Mouse (Mus musculus) lung, embryonic 14.5 days (tissue): Measurements from ENCODE around the gene Sh3tc1. TPM values are rescaled to one million over a fixed set of nuclear protein-coding genes. Genes with fewer than 3 reads are reported as not detected.
A peak's percentile ranks its signal among the peaks of the same experiment; 100 is the strongest.

ENCODE experiments used
- ATAC-seq: fragments of 200-750 bp; cut with Nextera tagmentation; 2 replicates; pipeline ENCODE4 v1.8.0; 2017; ENCODE audit warnings: mild to moderate bottlenecking, moderate TSS enrichment, moderate library complexity; ENCODE audit not compliant: insufficient read depth
- DNase-seq: peaks from one replicate; pipeline ENCODE4 v3.0.0-alpha.2; 2015
- H3K27ac ChIP-seq: fragments of 300-500 bp; sonication (generic); 2 replicates; pipeline ENCODE4 v1.5.1; 2014; ENCODE audit warnings: low read depth, mild to moderate bottlenecking, moderate library complexity
- H3K27me3 ChIP-seq: fragments of 300-500 bp; sonication (generic); 2 replicates; pipeline ENCODE4 v1.6.1; 2014; ENCODE audit warnings: low read length, control low read depth; ENCODE audit not compliant: insufficient read depth
- H3K36me3 ChIP-seq: fragments of 300-500 bp; sonication (generic); 2 replicates; pipeline ENCODE4 v1.6.1; 2014; ENCODE audit warnings: control low read depth; ENCODE audit not compliant: insufficient read depth
- H3K4me1 ChIP-seq: fragments of 300-500 bp; sonication (generic); 2 replicates; pipeline ENCODE4 v1.6.1; 2014; ENCODE audit warnings: antibody characterized with exemption, control low read depth; ENCODE audit not compliant: insufficient read depth
- H3K4me2 ChIP-seq: fragments of 300-500 bp; sonication (generic); 2 replicates; pipeline ENCODE4 v1.6.1; 2014; ENCODE audit warnings: mild to moderate bottlenecking
- H3K4me3 ChIP-seq: fragments of 300-500 bp; sonication (generic); 2 replicates; pipeline ENCODE4 v1.5.1; 2014; ENCODE audit warnings: low read depth, low read length
- H3K9ac ChIP-seq: fragments of 300-500 bp; sonication (generic); 2 replicates; pipeline ENCODE4 v1.6.1; 2014
- H3K9me3 ChIP-seq: fragments of 300-500 bp; sonication (generic); 2 replicates; pipeline ENCODE4 v1.6.1; 2016; ENCODE audit warnings: low read depth, low read length, control low read depth
- CTCF ChIP-seq: IDR thresholded peaks from 2 replicates; pipeline ENCODE4 v1.5.1; 2016; ENCODE audit warnings: antibody characterized with exemption, low read depth
- WGBS: fragments of 180-500 bp; shearing (Covaris S2); extraction: QIAGEN DNeasy Blood & Tissue Kit; methylation state at CpG from one replicate; pipeline ENCODE4 v1.1.7; 2014; 5-methylcytosine and 5-hydroxymethylcytosine counted together
- polyA plus RNA-seq: library from polyadenylated mRNA; unstranded; fragments of >200 nt; fragmentation: Nextera tagmentation; extraction: Ambion mirVana; gene quantifications from 2 replicates; pipeline ENCODE4 v1.2.1, GENCODE M21; 2014

The Sh3tc1 gene
- polyA plus RNA-seq, 1 experiment from 2014 or later = 8.7 TPM

DNA sequence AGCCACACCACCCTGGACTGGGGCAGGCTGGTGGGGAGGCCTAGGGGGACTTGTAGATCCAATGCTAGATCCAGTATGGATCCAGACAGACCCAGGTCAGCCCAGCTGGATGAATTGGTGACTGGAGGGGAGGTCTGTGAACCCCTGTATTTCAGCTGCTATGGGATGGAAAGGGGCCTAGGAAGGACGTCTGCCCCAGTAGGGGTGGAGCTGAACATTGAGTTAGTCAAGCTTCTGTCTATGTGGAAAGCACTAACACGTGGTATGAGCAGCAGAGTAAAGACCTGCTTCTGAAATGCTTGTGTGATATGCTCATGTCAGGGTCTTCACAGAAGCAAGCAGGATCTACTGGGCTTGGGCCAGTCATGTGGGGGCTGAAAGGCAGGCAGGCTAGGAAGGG, 91.6 kb downstream of the Sh3tc1 start:
- Histone ChIP-seq H3K4me2 (no peak overlapping the region), H3K27me3 (no peaks in the 10 kb centered on the region), H3K36me3 (no peaks in the 10 kb centered on the region), H3K27ac (no peak overlapping the region), H3K9ac (no peak overlapping the region), H3K9me3 (no peaks in the 10 kb centered on the region), H3K4me3 (no peak overlapping the region), H3K4me1 (peaks cover 18% of the 10 kb centered on the region)
- ATAC-seq = 0 out of 2 replicates have a peak, but pooled peaks have one; percentile 5
- no peak for DNase-seq
- WGBS = 40% methylated on average over 2 of the region's 2 CpGs
- TF ChIP-seq CTCF = no peak

DNA sequence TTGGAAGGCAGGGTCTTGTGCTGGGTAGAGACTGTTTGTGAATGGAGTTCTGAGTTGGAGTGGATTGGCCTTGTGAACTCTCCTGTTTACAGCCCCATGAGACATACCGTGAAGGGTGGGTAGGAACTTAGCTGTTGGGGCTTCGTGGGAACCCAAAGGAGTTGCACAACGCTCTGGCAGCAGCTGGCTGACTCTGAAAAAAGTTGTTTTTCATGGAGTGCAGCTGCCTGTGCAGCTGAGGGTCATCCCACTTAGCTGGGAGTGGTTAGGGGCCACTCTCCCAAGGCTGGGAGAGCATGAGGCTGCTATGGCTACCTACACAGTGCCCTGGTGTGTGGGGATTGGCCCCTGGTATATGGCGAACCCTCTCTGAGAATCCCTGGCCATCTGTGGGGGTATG, 92.2 kb downstream of the Sh3tc1 start:
- peaks cover 23% of the 10 kb centered on the region for H3K4me1 ChIP-seq
- no peak for TF ChIP-seq CTCF
- H3K9me3 ChIP-seq = no peaks in the 10 kb centered on the region
- ATAC-seq = peak; percentile 76
- H3K4me2 ChIP-seq = no peak overlapping the region
- no peaks in the 10 kb centered on the region for H3K27me3 ChIP-seq
- H3K27ac ChIP-seq = no peak overlapping the region
- WGBS = 41% methylated on average over 4 of the region's 4 CpGs
- H3K9ac ChIP-seq = no peak overlapping the region
- DNase-seq = peak; percentile 86
- no peak overlapping the region for H3K4me3 ChIP-seq
- H3K36me3 ChIP-seq = no peaks in the 10 kb centered on the region

Other genes starting within 250 kb of the Sh3tc1 start
- 5.3 and 5.4 TPM in 2 replicates for gene Cpz, start 214.3 kb downstream of the Sh3tc1 start, polyA plus RNA-seq
- 8.8 and 9.3 TPM in 2 replicates for gene Trmt44, start 164.9 kb downstream of the Sh3tc1 start, polyA plus RNA-seq
- 13.8 and 13.9 TPM in 2 replicates for gene Acox3, start 156.9 kb downstream of the Sh3tc1 start, polyA plus RNA-seq
- 19.6 and 21.9 TPM in 2 replicates for gene Htra3, start 60.2 kb downstream of the Sh3tc1 start, polyA plus RNA-seq
- 0.36 and 0.45 TPM in 2 replicates for gene Ablim2, start 17.9 kb upstream of the Sh3tc1 start, polyA plus RNA-seq
- 19.4 and 19.7 TPM in 2 replicates for gene Afap1, start 153.3 kb upstream of the Sh3tc1 start, polyA plus RNA-seq